In genomic region chr11:6163062-6163461, GRCm38 (mm10) we compare ENCODE assay signal across 26 mouse cellular contexts. TPM values are rescaled to one million over a fixed set of nuclear protein-coding genes. Genes with fewer than 3 reads are reported as not detected.
DNase-seq lines count a peak whose midpoint lies in the region; ATAC-seq lines count a peak whose summit lies in the region.
"Had no signal": no experiment of that assay in that cellular context is flagged by ENCODE, and none has a peak within 500 bp of the region (broad histone marks: within the 10 kb centered on the region; RNA-seq: fewer than 3 reads in every experiment).

No protein-coding gene starts in this region.

- H3K9me3 ChIP-seq in heart, embryonic 13.5 days = no peaks in the 10 kb centered on the region
- H3K9me3 ChIP-seq in midbrain, embryonic 11.5 days (ENCODE audit: control insufficient read depth, low read length) = no peaks in the 10 kb centered on the region
- H3K9me3 ChIP-seq in midbrain, embryonic 13.5 days = no peaks in the 10 kb centered on the region
- H3K9me3 ChIP-seq: embryonic facial prominence, embryonic 13.5 days; embryonic facial prominence, embryonic 15.5 days; forebrain, embryonic 10.5 days; forebrain, embryonic 12.5 days; G1E had no signal

- H3K27me3 ChIP-seq in heart, embryonic 13.5 days (replicated peaks) = no peaks in the 10 kb centered on the region
- no peaks in the 10 kb centered on the region for H3K27me3 ChIP-seq in midbrain, embryonic 11.5 days (ENCODE audit: control insufficient read depth, insufficient read depth, low read length)
- H3K27me3 ChIP-seq in midbrain, embryonic 13.5 days = no peaks in the 10 kb centered on the region
- H3K27me3 ChIP-seq: embryonic facial prominence, embryonic 13.5 days; embryonic facial prominence, embryonic 15.5 days; forebrain, embryonic 12.5 days; Patski had no signal

- H3K9ac ChIP-seq in heart, embryonic 13.5 days = no peak overlapping the region
- no peak overlapping the region for H3K9ac ChIP-seq in midbrain, embryonic 11.5 days (ENCODE audit: low read length)
- H3K9ac ChIP-seq in midbrain, embryonic 13.5 days (replicated peaks) = no peak overlapping the region
- H3K9ac ChIP-seq: embryonic facial prominence, embryonic 13.5 days; embryonic facial prominence, embryonic 15.5 days; forebrain, embryonic 12.5 days had no signal

- intact Hi-C loops in heart, postnatal 10 days (cut with DNase I) = no loop called here
- intact Hi-C loops in heart, postnatal 25 days (cut with DNase I) = no loop called here

- no peak overlapping the region for H3K4me2 ChIP-seq in heart, embryonic 13.5 days
- no peak overlapping the region for H3K4me2 ChIP-seq in midbrain, embryonic 11.5 days
- H3K4me2 ChIP-seq in midbrain, embryonic 13.5 days (replicated peaks) = no peak overlapping the region
- H3K4me2 ChIP-seq: embryonic facial prominence, embryonic 13.5 days; embryonic facial prominence, embryonic 15.5 days; forebrain, embryonic 12.5 days had no signal

- H3K4me3 ChIP-seq in heart, embryonic 13.5 days = no peak overlapping the region
- no peak overlapping the region for H3K4me3 ChIP-seq in midbrain, embryonic 11.5 days (ENCODE audit: low read depth, low read length)
- no peak overlapping the region for H3K4me3 ChIP-seq in midbrain, embryonic 13.5 days (replicated peaks)
- H3K4me3 ChIP-seq: embryonic facial prominence, embryonic 13.5 days; embryonic facial prominence, embryonic 15.5 days; erythroblast, embryonic 14.5 days; forebrain, embryonic 10.5 days; forebrain, embryonic 12.5 days had no signal

- WGBS in heart, embryonic 13.5 days = 90% methylated on average over 3 of the region's 3 CpGs
- WGBS in midbrain, embryonic 11.5 days = 96% methylated on average over 3 of the region's 3 CpGs
- WGBS in midbrain, embryonic 13.5 days = 98% methylated on average over 3 of the region's 3 CpGs

- peaks cover 38% of the 10 kb centered on the region for H3K4me1 ChIP-seq in heart, embryonic 13.5 days
- H3K4me1 ChIP-seq in midbrain, embryonic 11.5 days (ENCODE audit: control insufficient read depth, insufficient read depth, low read length) = no peaks in the 10 kb centered on the region
- peaks cover 6% of the 10 kb centered on the region; the same call in 1 of the 2 replicates for H3K4me1 ChIP-seq in midbrain, embryonic 13.5 days (replicated peaks)
- H3K4me1 ChIP-seq: embryonic facial prominence, embryonic 15.5 days; forebrain, embryonic 10.5 days; forebrain, embryonic 12.5 days had no signal

- peak; percentile 21 for DNase-seq in heart, adult 11 months
- no peak for DNase-seq in heart, postnatal 10 days
- no peak for DNase-seq in heart, postnatal 25 days (ENCODE audit: low spot score)
- peak; percentile 64 for DNase-seq in midbrain, embryonic 11.5 days (ENCODE audit: low spot score, missing footprints)
- DNase-seq in R1 (ENCODE audit: low read depth, low spot score) = peak; percentile 71
- no peak for DNase-seq in neural tube, embryonic 10.5 days (ENCODE audit: extremely low spot score, low spot score)
- DNase-seq: adrenal gland, adult 8-10 months; adrenal gland, postnatal 14 days; cerebellum, adult 11 months; cerebellum, adult 18-20 months; cerebellum, adult 8-10 months; cerebellum, adult 9-11 months; cerebellum, postnatal 14 days; cerebellum, postnatal 36 days; embryo, embryonic 11 days had no signal

- no peaks in the 10 kb centered on the region for H3K36me3 ChIP-seq in heart, embryonic 13.5 days
- H3K36me3 ChIP-seq in midbrain, embryonic 11.5 days (ENCODE audit: control insufficient read depth, insufficient read depth, low read length) = no peaks in the 10 kb centered on the region
- no peaks in the 10 kb centered on the region for H3K36me3 ChIP-seq in midbrain, embryonic 13.5 days
- H3K36me3 ChIP-seq: embryonic facial prominence, embryonic 13.5 days; embryonic facial prominence, embryonic 15.5 days; forebrain, embryonic 10.5 days; forebrain, embryonic 12.5 days had no signal

- no peak for ATAC-seq in heart, embryonic 13.5 days (ENCODE audit: extremely low read depth, insufficient number of reproducible peaks, low FRiP score, low TSS enrichment)
- no peak for ATAC-seq in midbrain, embryonic 11.5 days (ENCODE audit: low FRiP score)
- no peak for ATAC-seq in midbrain, embryonic 13.5 days
- ATAC-seq: forebrain, embryonic 14.5 days; forebrain, embryonic 16.5 days; Patski had no signal

- H3K27ac ChIP-seq in heart, embryonic 13.5 days (replicated peaks) = peak overlapping the region; percentile 32; the same call in 1 of the 2 replicates
- H3K27ac ChIP-seq in midbrain, embryonic 11.5 days (ENCODE audit: low read depth, low read length) = no peak overlapping the region
- no peak overlapping the region for H3K27ac ChIP-seq in midbrain, embryonic 13.5 days
- H3K27ac ChIP-seq: embryonic facial prominence, embryonic 13.5 days; embryonic facial prominence, embryonic 15.5 days; forebrain, embryonic 10.5 days; forebrain, embryonic 12.5 days had no signal

RNA-seq across cellular contexts. Expression of gene A730071L15Rik, which starts 36.8 kb away (rescaled TPM):
- total RNA-seq in heart, postnatal 10 days (2021) = under 1 TPM in 1 of 2 experiments, not detected in 1; 0.26 TPM
- 0.32 and 0.55 TPM in 2 replicates for polyA plus RNA-seq in heart, embryonic 13.5 days (2015; fragmentation: Nextera tagmentation; extraction: Ambion mirVana)
- total RNA-seq in heart, postnatal 25 days (2021) = under 1 TPM in 1 of 2 experiments, not detected in 1; 0.17 TPM
- polyA plus RNA-seq in midbrain, embryonic 11.5 days (2014; fragmentation: Nextera tagmentation; extraction: Ambion mirVana) = 0.41 and 0.57 TPM in 2 replicates
- 0.59 and 1.0 TPM in 2 replicates for polyA plus RNA-seq in midbrain, embryonic 13.5 days (2015; fragmentation: Nextera tagmentation; extraction: Ambion mirVana)
- total RNA-seq: adrenal gland, postnatal 14 days had no signal
- polyA plus RNA-seq: erythroblast, embryonic 14.5 days; G1E had no signal

RNA-seq across cellular contexts. Expression of gene Nudcd3, which starts 37.2 kb away (rescaled TPM):
- total RNA-seq in heart, postnatal 10 days (2021) = 10 to 100 TPM; 65.7 to 68.2 TPM
- 30.1 and 33.2 TPM in 2 replicates for polyA plus RNA-seq in heart, embryonic 13.5 days (2015; fragmentation: Nextera tagmentation; extraction: Ambion mirVana)
- total RNA-seq in heart, postnatal 25 days (2021) = 10 to 100 TPM; 59.3 to 59.6 TPM
- polyA plus RNA-seq in midbrain, embryonic 11.5 days (2014; fragmentation: Nextera tagmentation; extraction: Ambion mirVana) = 41.4 and 46.8 TPM in 2 replicates
- polyA plus RNA-seq in midbrain, embryonic 13.5 days (2015; fragmentation: Nextera tagmentation; extraction: Ambion mirVana) = 62.7 and 65.7 TPM in 2 replicates

Comparison
In these comparisons a context has a peak if more than half of its experiments do, and no peak if none do; other contexts are left out.
1. DNase-seq: peak in heart, adult 11 months (single experiment), midbrain, embryonic 11.5 days (single experiment) and R1 (single experiment); none in heart, postnatal 10 days (0 of 2), heart, postnatal 25 days (single experiment) and neural tube, embryonic 10.5 days (single experiment).